Mouse (Mus musculus) forebrain, embryonic 11.5 days (tissue): ENCODE measurements at regions not wholly inside any gene's neighbourhood (a gene's known extent, or its start where the extent isn't known, plus 50 kb on each side); places are given as distances from the start of the nearest gene placed in this dataset.
"Not testable (repeated sequence)": the region's sequence is repeated elsewhere in the genome, so short reads cannot be mapped to it uniquely, and the experiment has no call there.

Source experiments
- ATAC-seq: fragments of 200-750 bp; cut with Nextera tagmentation; replicated peaks from 2 replicates; pipeline ENCODE4 v1.8.0; 2017; ENCODE audit warnings: moderate TSS enrichment; ENCODE audit not compliant: low FRiP score
- DNase-seq: peaks from one replicate; pipeline ENCODE4 v3.0.0-alpha.2; 2017; ENCODE audit warnings: low spot score
- H3K27ac ChIP-seq: fragments of 300-500 bp; sonication (generic); 2 replicates; pipeline ENCODE4 v1.5.1; 2014; ENCODE audit warnings: low read depth, low read length
- H3K27me3 ChIP-seq: fragments of 300-500 bp; sonication (generic); 2 replicates; pipeline ENCODE4 v1.6.1; 2014; ENCODE audit warnings: mild to moderate bottlenecking, low read length, mixed read lengths; ENCODE audit not compliant: control insufficient read depth, insufficient read depth
- H3K36me3 ChIP-seq: fragments of 300-500 bp; sonication (generic); 2 replicates; pipeline ENCODE4 v1.6.1; 2014; ENCODE audit warnings: mild to moderate bottlenecking, low read length, moderate library complexity, mixed read lengths; ENCODE audit not compliant: control insufficient read depth, insufficient read depth
- H3K4me1 ChIP-seq: fragments of 300-500 bp; sonication (generic); replicated peaks from 2 replicates; pipeline ENCODE4 v1.6.1; 2014; ENCODE audit warnings: low read length, mixed read lengths; ENCODE audit not compliant: control insufficient read depth, insufficient read depth
- H3K4me2 ChIP-seq: fragments of 300-500 bp; sonication (generic); 2 replicates; pipeline ENCODE4 v1.6.1; 2014; ENCODE audit warnings: low read depth, mild to moderate bottlenecking, low read length, moderate library complexity, mixed read lengths; ENCODE audit not compliant: severe bottlenecking
- H3K4me3 ChIP-seq: fragments of 300-500 bp; sonication (generic); 2 replicates; pipeline ENCODE4 v1.5.1; 2014; ENCODE audit warnings: low read depth, low read length
- H3K9ac ChIP-seq: fragments of 300-500 bp; sonication (generic); 2 replicates; pipeline ENCODE4 v1.6.1; 2014; ENCODE audit warnings: low read length
- H3K9me3 ChIP-seq: fragments of 300-500 bp; sonication (generic); 2 replicates; pipeline ENCODE4 v1.6.1; 2016; ENCODE audit warnings: low read length, mixed read lengths; ENCODE audit not compliant: control insufficient read depth
- WGBS: fragments of 180-500 bp; shearing (Covaris S2); extraction: QIAGEN DNeasy Blood & Tissue Kit; methylation state at CpG from one replicate; pipeline ENCODE4 v1.1.7; 2014; 5-methylcytosine and 5-hydroxymethylcytosine counted together

DNA sequence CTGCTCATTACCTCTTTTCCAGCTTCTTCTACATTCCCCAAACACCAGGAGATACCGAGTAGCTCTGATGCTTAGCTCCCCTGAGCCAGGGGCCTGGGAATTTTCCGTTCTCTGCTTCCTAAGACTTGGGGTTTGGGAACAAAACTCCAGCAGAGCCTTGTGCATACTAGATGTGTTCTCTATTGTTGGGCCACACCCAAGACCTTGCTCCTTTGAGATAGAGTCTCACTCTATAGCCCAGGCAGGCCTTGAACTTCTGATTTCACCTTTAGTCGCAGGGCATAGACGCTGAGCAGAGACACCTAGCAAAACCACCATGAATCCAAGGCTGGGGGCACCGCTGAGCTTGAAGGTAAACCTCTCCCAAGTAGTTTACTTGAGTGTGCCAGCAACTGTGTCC, 126.5 kb upstream of the A430005L14Rik start:
- no peaks in the 10 kb centered on the region for H3K27me3 ChIP-seq
- no peak overlapping the region for H3K27ac ChIP-seq
- DNase-seq (no peak), ATAC-seq (no peak)
- no peaks in the 10 kb centered on the region for H3K4me1 ChIP-seq
- no peak overlapping the region for H3K9ac ChIP-seq
- no peaks in the 10 kb centered on the region for H3K9me3 ChIP-seq
- no peak overlapping the region for H3K4me2 ChIP-seq
- H3K36me3 ChIP-seq, result no peaks in the 10 kb centered on the region
- no peak overlapping the region for H3K4me3 ChIP-seq
- 92% methylated on average over 5 of the region's 5 CpGs for WGBS

DNA sequence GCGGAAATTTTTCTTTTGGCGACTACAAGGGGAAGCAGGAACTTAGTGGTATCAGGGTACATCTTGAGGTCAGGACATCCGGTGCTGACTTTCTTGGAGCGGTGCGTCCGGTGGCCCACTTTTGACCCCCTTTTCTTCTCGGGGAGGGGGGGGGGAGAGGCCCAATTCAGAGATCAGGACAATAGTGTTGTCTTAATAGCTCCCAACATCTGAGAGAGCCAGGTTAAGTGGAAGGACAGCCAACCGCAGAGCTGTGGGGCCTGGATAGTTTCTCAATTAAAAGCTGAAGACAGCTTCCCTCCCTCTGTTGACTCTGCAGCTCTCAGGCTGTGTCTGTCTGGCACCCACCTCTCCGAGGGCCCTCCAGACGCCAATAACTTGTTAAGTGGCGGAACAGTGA, 125.8 kb upstream of the A430005L14Rik start:
- H3K9me3 ChIP-seq, DNase-seq, H3K9ac ChIP-seq, H3K27me3 ChIP-seq, H3K4me3 ChIP-seq, H3K36me3 ChIP-seq, ATAC-seq, H3K27ac ChIP-seq, H3K4me1 ChIP-seq, H3K4me2 ChIP-seq: not testable (repeated sequence)
- WGBS, result 87% methylated on average over 9 of the region's 11 CpGs

DNA sequence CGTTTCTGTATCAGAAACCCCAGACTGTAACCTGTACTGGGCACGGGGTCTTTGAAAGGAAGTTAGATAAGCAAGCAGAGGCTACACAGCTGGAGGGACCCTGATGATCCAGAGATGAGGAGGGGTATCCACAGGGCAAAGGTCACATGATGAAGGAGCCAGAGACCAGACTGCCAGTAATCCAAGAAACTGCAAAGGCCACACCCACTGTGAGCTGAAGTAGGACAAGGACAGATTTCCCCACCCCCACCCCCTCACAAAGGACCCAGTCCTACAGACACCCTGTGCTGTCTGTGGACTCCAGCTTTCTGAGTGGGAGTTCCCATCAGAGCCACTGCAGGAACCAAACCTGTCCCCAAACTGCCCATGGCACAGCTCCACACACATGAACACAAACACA, 124.9 kb upstream of the A430005L14Rik start:
- WGBS, result 82% methylated on average over 2 of the region's 2 CpGs
- no peaks in the 10 kb centered on the region for H3K27me3 ChIP-seq
- DNase-seq, result no peak

DNA sequence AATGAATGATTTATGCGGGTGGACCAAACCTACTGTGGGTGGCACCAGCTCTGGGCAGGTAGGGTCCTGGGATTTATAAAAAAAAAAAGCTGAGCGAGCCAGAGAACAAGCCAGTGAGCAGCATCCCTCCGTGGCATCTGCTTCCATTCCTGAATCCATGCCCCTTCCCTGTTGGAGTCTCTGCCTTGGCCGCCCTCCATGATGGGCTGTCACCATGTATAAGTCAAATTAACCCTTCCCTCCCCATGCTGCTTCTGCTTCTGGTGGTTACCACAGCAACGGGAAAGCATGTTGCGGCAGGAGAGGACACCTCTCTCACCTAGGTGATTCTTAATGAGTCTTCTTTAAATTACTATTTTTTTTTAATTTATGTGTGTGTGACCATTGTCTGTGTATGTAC, 112.3 kb upstream of the A430005L14Rik start:
- Histone ChIP-seq H3K27ac (no peak overlapping the region), H3K4me1 (peaks cover 2% of the 10 kb centered on the region; the same call in 1 of the 2 replicates), H3K27me3 (no peaks in the 10 kb centered on the region), H3K9ac (no peak overlapping the region), H3K4me3 (no peak overlapping the region), H3K36me3 (no peaks in the 10 kb centered on the region), H3K9me3 (no peaks in the 10 kb centered on the region), H3K4me2 (no peak overlapping the region)
- no peak for DNase-seq
- no peak for ATAC-seq
- WGBS, result 86% methylated on average over 6 of the region's 6 CpGs

More for the DNA sequence above, 124.9 kb upstream of the A430005L14Rik start:
- no peaks in the 10 kb centered on the region for H3K4me1 ChIP-seq
- no peak overlapping the region for H3K4me3 ChIP-seq
- no peak for ATAC-seq
- no peak overlapping the region for H3K4me2 ChIP-seq
- H3K9ac ChIP-seq, result no peak overlapping the region
- no peak overlapping the region for H3K27ac ChIP-seq
- H3K36me3 ChIP-seq, result no peaks in the 10 kb centered on the region
- H3K9me3 ChIP-seq, result no peaks in the 10 kb centered on the region

DNA sequence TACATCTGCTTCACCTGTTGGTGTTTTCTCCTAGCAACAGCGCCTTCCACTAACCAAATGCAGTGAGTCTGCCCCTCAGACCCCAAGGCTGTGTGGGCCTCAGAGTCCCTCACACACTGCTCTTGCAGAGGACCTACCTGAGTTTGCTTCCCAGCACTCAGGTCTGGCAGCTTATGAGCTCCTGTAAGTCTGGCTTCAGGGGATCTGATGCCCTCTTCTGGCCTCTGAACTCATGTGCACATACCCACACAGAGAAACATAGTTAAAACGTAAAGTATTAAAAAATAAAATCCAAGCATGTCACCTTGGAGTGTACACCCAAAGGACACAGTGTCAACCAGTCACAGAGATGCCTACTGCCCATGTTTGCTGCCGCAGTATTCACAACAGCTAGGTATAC, 108.8 kb upstream of the A430005L14Rik start:
- DNase-seq (no peak), ATAC-seq (no peak)
- no peaks in the 10 kb centered on the region for H3K36me3 ChIP-seq
- no peak overlapping the region for H3K4me3 ChIP-seq
- peaks cover 6% of the 10 kb centered on the region; the same call in 1 of the 2 replicates for H3K4me1 ChIP-seq
- H3K27me3 ChIP-seq, result no peaks in the 10 kb centered on the region
- H3K9ac ChIP-seq, result no peak overlapping the region
- no peak overlapping the region for H3K27ac ChIP-seq
- no peaks in the 10 kb centered on the region for H3K9me3 ChIP-seq
- WGBS, result 73% methylated on average over 3 of the region's 3 CpGs
- no peak overlapping the region for H3K4me2 ChIP-seq

DNA sequence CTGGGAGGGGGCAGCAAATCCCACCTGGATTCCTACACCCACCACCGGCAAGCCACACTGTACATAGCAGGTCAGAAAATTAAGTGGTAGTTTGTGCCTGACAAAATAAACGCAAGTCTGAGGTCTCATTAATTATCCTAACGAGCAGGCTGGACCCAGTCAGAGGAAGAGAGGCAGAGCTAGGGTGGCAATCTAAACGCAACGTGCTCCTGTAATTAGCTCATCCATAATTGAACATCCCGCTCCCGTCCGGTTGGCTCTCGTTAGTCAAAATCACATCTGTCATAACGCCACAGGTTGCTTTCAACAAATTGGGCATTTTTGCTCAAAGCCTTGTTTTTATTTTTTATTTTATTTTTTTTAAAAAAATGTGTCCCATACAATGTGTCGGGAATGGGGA, 106.9 kb upstream of the A430005L14Rik start:
- no peak overlapping the region for H3K4me2 ChIP-seq
- H3K4me3 ChIP-seq, result no peak overlapping the region
- peaks cover 10% of the 10 kb centered on the region; the same call in 1 of the 2 replicates for H3K4me1 ChIP-seq
- peak; percentile 18; the same call in 1 of the 2 replicates for ATAC-seq
- DNase-seq, result no peak
- H3K9ac ChIP-seq, result no peak overlapping the region
- no peaks in the 10 kb centered on the region for H3K36me3 ChIP-seq
- H3K27me3 ChIP-seq, result no peaks in the 10 kb centered on the region
- H3K9me3 ChIP-seq, result no peaks in the 10 kb centered on the region
- WGBS, result 38% methylated on average over 11 of the region's 11 CpGs
- no peak overlapping the region for H3K27ac ChIP-seq

DNA sequence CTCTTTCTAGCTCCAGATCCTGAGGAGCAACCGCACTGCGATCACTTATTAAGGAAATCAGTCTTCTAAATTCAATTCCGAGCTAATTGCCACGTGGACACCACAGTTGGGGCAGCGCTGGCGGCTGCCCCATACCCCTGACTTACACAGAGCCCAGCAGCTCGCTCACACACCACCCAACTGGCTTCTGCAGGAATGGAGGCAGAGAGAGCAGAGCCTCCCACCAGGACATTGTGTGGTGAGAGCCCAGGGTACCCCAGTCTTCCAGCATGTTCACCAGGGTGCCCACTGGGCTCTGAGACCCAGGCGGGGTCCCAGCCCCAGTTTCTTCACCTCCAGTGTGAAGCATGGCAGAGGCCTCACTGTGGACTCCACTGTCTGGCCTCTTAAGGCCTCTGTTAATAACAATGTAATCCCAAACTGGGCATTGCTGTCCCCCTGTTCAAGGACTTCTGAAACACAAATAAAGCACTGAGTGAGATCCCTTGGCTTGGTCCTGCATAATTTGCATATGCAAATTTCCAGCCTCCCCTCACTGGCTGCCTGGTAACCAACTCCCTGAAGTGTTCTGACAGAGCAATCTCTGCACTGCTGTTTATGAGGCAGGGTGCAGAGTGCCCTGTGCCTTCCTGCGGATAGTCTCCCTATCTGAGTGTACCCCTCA, 102.8 kb upstream of the A430005L14Rik start:
- H3K4me1 ChIP-seq, result peaks cover 10% of the 10 kb centered on the region; the same call in 1 of the 2 replicates
- no peak overlapping the region for H3K9ac ChIP-seq
- ATAC-seq (peak; percentile 24; the same call in 1 of the 2 replicates), DNase-seq (no peak)
- no peaks in the 10 kb centered on the region for H3K27me3 ChIP-seq
- WGBS, result 66% methylated on average over 9 of the region's 9 CpGs
- H3K4me2 ChIP-seq, result no peak overlapping the region
- H3K27ac ChIP-seq, result no peak overlapping the region
- H3K9me3 ChIP-seq, result no peaks in the 10 kb centered on the region
- no peaks in the 10 kb centered on the region for H3K36me3 ChIP-seq
- no peak overlapping the region for H3K4me3 ChIP-seq

DNA sequence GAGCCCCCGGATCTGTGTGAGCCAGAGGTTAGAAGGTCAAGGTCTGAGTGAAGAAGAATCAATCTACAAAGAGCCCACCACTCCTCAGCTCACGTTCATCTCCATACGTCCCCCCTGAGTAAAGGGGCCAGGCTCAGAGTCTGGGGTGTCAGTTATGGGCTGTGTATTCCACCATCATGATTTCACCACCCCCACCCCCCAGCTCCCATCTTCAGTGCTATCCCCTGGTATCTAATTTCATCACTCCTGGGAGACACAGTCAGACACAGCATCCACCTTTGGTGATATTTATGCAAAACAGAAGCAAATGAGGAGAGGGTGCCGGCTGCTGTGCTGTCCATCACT, 102.3 kb upstream of the A430005L14Rik start:
- WGBS, result 68% methylated on average over 4 of the region's 4 CpGs
- Histone ChIP-seq H3K9ac (no peak overlapping the region), H3K4me2 (no peak overlapping the region), H3K27ac (no peak overlapping the region), H3K4me1 (peaks cover 8% of the 10 kb centered on the region; the same call in 1 of the 2 replicates), H3K27me3 (no peaks in the 10 kb centered on the region), H3K9me3 (no peaks in the 10 kb centered on the region), H3K36me3 (no peaks in the 10 kb centered on the region), H3K4me3 (no peak overlapping the region)
- no peak for ATAC-seq
- DNase-seq, result no peak

DNA sequence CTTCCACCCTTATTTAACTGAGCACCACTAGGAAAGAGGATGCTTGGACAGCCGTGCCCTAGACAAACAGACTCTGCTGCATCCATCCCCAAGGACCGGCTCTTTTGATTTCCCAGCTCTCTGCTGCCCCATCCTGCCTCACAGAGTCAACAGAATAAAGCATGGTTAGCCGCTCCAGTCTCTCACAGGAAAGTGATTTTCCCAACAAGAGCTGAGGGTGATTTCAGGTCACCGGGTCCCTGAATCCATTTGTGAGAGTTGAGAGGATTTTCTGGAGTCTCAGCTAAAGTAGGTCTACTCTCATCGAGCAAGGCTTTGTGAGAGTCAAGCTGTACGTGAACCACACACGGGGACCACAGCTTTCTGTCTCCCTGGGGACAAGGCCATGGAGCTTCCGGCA, 95.6 kb upstream of the A430005L14Rik start:
- WGBS, result 46% methylated on average over 8 of the region's 8 CpGs
- ATAC-seq, result no peak
- H3K9ac ChIP-seq, result no peak overlapping the region
- no peaks in the 10 kb centered on the region for H3K36me3 ChIP-seq
- no peak for DNase-seq
- no peak overlapping the region for H3K4me3 ChIP-seq
- no peaks in the 10 kb centered on the region for H3K27me3 ChIP-seq
- no peak overlapping the region for H3K27ac ChIP-seq
- no peak overlapping the region for H3K4me2 ChIP-seq
- H3K9me3 ChIP-seq, result no peaks in the 10 kb centered on the region
- no peaks in the 10 kb centered on the region for H3K4me1 ChIP-seq
